Comparison of ENCODE assay signal across 20 mouse cellular contexts in genomic region chr9:79616040-79616439, GRCm38 (mm10).
DNase-seq lines count a peak whose midpoint lies in the region; ATAC-seq and TF ChIP-seq lines count a peak whose summit lies in the region.
"Had no signal": no experiment of that assay in that cellular context is flagged by ENCODE, and none has a peak within 500 bp of the region (broad histone marks: within the 10 kb centered on the region; RNA-seq: fewer than 3 reads in every experiment).

No protein-coding gene starts in this region.

- no peaks in the 10 kb centered on the region for H3K79me2 ChIP-seq in heart, adult 2 months (replicated peaks; ENCODE audit: control insufficient read depth, insufficient read depth, low read length)

- peak overlapping the region; percentile 79 for H3K27ac ChIP-seq in heart, embryonic 13.5 days (replicated peaks)
- no peak overlapping the region for H3K27ac ChIP-seq in heart, adult 2 months
- 0 out of 2 replicates have a peak overlapping the region, but pooled peaks have one; percentile 27 for H3K27ac ChIP-seq in intestine, embryonic 15.5 days
- no peak overlapping the region for H3K27ac ChIP-seq in intestine, embryonic 16.5 days (ENCODE audit: low read length)
- H3K27ac ChIP-seq in midbrain, embryonic 11.5 days (ENCODE audit: low read depth, low read length) = no peak overlapping the region
- H3K27ac ChIP-seq in midbrain, embryonic 14.5 days (replicated peaks; ENCODE audit: low read depth, low read length) = no peak overlapping the region
- H3K27ac ChIP-seq: embryonic facial prominence, embryonic 13.5 days; forebrain, embryonic 12.5 days; hindbrain, embryonic 15.5 days had no signal

- no peak for TF ChIP-seq POLR2A in heart, adult 2 months (IDR thresholded peaks at IDR 0.05; ENCODE audit: insufficient read depth, low read depth, low read length)

- WGBS in heart, embryonic 13.5 days = 82% methylated on average over 5 of the region's 5 CpGs
- 93% methylated on average over 5 of the region's 5 CpGs for WGBS in heart, adult 2 months
- 86% methylated on average over 5 of the region's 5 CpGs for WGBS in intestine, embryonic 15.5 days
- 89% methylated on average over 5 of the region's 5 CpGs for WGBS in intestine, embryonic 16.5 days
- WGBS in midbrain, embryonic 11.5 days = 71% methylated on average over 5 of the region's 5 CpGs
- WGBS in midbrain, embryonic 14.5 days = 71% methylated on average over 5 of the region's 5 CpGs

- no peak for TF ChIP-seq CTCF in heart, adult 2 months (IDR thresholded peaks at IDR 0.05)

- no peak for TF ChIP-seq EP300 in heart, adult 2 months (IDR thresholded peaks at IDR 0.05; ENCODE audit: insufficient read depth, low read depth, low read length)

- H3K9ac ChIP-seq in heart, embryonic 13.5 days = no peak overlapping the region
- H3K9ac ChIP-seq in heart, adult 2 months (ENCODE audit: low read depth, low read length) = no peak overlapping the region
- H3K9ac ChIP-seq in intestine, embryonic 15.5 days = no peak overlapping the region
- no peak overlapping the region for H3K9ac ChIP-seq in intestine, embryonic 16.5 days (ENCODE audit: low read depth, low read length)
- H3K9ac ChIP-seq in midbrain, embryonic 11.5 days (ENCODE audit: low read length) = no peak overlapping the region
- H3K9ac ChIP-seq in midbrain, embryonic 14.5 days (replicated peaks; ENCODE audit: low read length) = no peak overlapping the region
- H3K9ac ChIP-seq: embryonic facial prominence, embryonic 13.5 days; forebrain, embryonic 12.5 days; hindbrain, embryonic 15.5 days had no signal

- H3K9me3 ChIP-seq in heart, embryonic 13.5 days = no peaks in the 10 kb centered on the region
- H3K9me3 ChIP-seq in intestine, embryonic 15.5 days = no peaks in the 10 kb centered on the region
- no peaks in the 10 kb centered on the region for H3K9me3 ChIP-seq in intestine, embryonic 16.5 days (ENCODE audit: control insufficient read depth, low read length)
- no peaks in the 10 kb centered on the region for H3K9me3 ChIP-seq in midbrain, embryonic 11.5 days (ENCODE audit: control insufficient read depth, low read length)
- no peaks in the 10 kb centered on the region for H3K9me3 ChIP-seq in midbrain, embryonic 14.5 days (ENCODE audit: control insufficient read depth, low read length)
- H3K9me3 ChIP-seq: embryonic facial prominence, embryonic 13.5 days; forebrain, embryonic 12.5 days; hindbrain, embryonic 15.5 days had no signal

- intact Hi-C loops in heart, adult 2 months (cut with DNase I) = no loop called here

- peaks cover 25% of the 10 kb centered on the region for H3K4me1 ChIP-seq in heart, embryonic 13.5 days
- no peaks in the 10 kb centered on the region; the same call in 1 of the 2 replicates for H3K4me1 ChIP-seq in heart, adult 2 months (ENCODE audit: control insufficient read depth, insufficient read depth, low read length)
- 0 out of 2 replicates have a peak, but pooled peaks cover 3% of the 10 kb centered on the region for H3K4me1 ChIP-seq in intestine, embryonic 15.5 days (replicated peaks)
- H3K4me1 ChIP-seq in intestine, embryonic 16.5 days (ENCODE audit: control insufficient read depth, insufficient read depth, low read length) = peaks cover 3% of the 10 kb centered on the region; the same call in 1 of the 2 replicates
- no peaks in the 10 kb centered on the region for H3K4me1 ChIP-seq in midbrain, embryonic 11.5 days (ENCODE audit: control insufficient read depth, insufficient read depth, low read length)
- no peaks in the 10 kb centered on the region for H3K4me1 ChIP-seq in midbrain, embryonic 14.5 days (ENCODE audit: control insufficient read depth, insufficient read depth, low read length)
- H3K4me1 ChIP-seq: embryonic facial prominence, embryonic 13.5 days; hindbrain, embryonic 15.5 days had no signal

- ATAC-seq in heart, embryonic 13.5 days (ENCODE audit: extremely low read depth, insufficient number of reproducible peaks, low FRiP score, low TSS enrichment) = no peak
- no peak for ATAC-seq in intestine, embryonic 15.5 days
- ATAC-seq in intestine, embryonic 16.5 days = no peak
- ATAC-seq in midbrain, embryonic 11.5 days (ENCODE audit: low FRiP score) = no peak
- ATAC-seq in midbrain, embryonic 14.5 days (ENCODE audit: low FRiP score, low TSS enrichment) = no peak
- ATAC-seq: forebrain, embryonic 16.5 days had no signal

- peak; percentile 11 to 22 for DNase-seq in frontal cortex, adult 2 months (ENCODE audit: extremely low spot score in 1 of 2, low spot score in 1 of 2)
- DNase-seq in frontal cortex, postnatal 10 days (ENCODE audit: low spot score in 2 of 2) = no peak
- DNase-seq in heart, adult 2 months = no peak
- peak; percentile 59 for DNase-seq in midbrain, embryonic 11.5 days (ENCODE audit: low spot score, missing footprints)
- no peak for DNase-seq in midbrain, embryonic 14.5 days
- DNase-seq: adrenal gland, postnatal 10 days; cerebellum, adult 11-12 months; cerebellum, adult 9-10 months; cerebellum, postnatal 36 days; gastrocnemius, postnatal 14 days; heart, postnatal 14 days; kidney, adult 11 months; kidney, adult 9 months had no signal

- H3K4me2 ChIP-seq in heart, embryonic 13.5 days = no peak overlapping the region
- H3K4me2 ChIP-seq in intestine, embryonic 15.5 days (replicated peaks) = no peak overlapping the region
- H3K4me2 ChIP-seq in intestine, embryonic 16.5 days (ENCODE audit: low read depth, low read length) = no peak overlapping the region
- H3K4me2 ChIP-seq in midbrain, embryonic 11.5 days = no peak overlapping the region
- no peak overlapping the region for H3K4me2 ChIP-seq in midbrain, embryonic 14.5 days (ENCODE audit: low read length)
- H3K4me2 ChIP-seq: embryonic facial prominence, embryonic 13.5 days; forebrain, embryonic 12.5 days; hindbrain, embryonic 15.5 days had no signal

- no peak overlapping the region for H3K4me3 ChIP-seq in heart, embryonic 13.5 days
- H3K4me3 ChIP-seq in heart, adult 2 months = no peak overlapping the region
- no peak overlapping the region for H3K4me3 ChIP-seq in intestine, embryonic 15.5 days (replicated peaks)
- H3K4me3 ChIP-seq in intestine, embryonic 16.5 days (ENCODE audit: low read length) = no peak overlapping the region
- no peak overlapping the region for H3K4me3 ChIP-seq in midbrain, embryonic 11.5 days (ENCODE audit: low read depth, low read length)
- H3K4me3 ChIP-seq in midbrain, embryonic 14.5 days (replicated peaks; ENCODE audit: low read depth, low read length) = no peak overlapping the region
- H3K4me3 ChIP-seq: embryonic facial prominence, embryonic 13.5 days; forebrain, embryonic 12.5 days; hindbrain, embryonic 15.5 days had no signal

- peaks cover 19% of the 10 kb centered on the region for H3K36me3 ChIP-seq in heart, embryonic 13.5 days
- no peaks in the 10 kb centered on the region for H3K36me3 ChIP-seq in heart, adult 2 months (ENCODE audit: control insufficient read depth, insufficient read depth, low read length)
- H3K36me3 ChIP-seq in intestine, embryonic 15.5 days = no peaks in the 10 kb centered on the region
- no peaks in the 10 kb centered on the region for H3K36me3 ChIP-seq in intestine, embryonic 16.5 days (ENCODE audit: control insufficient read depth, insufficient read depth, low read length)
- no peaks in the 10 kb centered on the region for H3K36me3 ChIP-seq in midbrain, embryonic 11.5 days (ENCODE audit: control insufficient read depth, insufficient read depth, low read length)
- H3K36me3 ChIP-seq in midbrain, embryonic 14.5 days (ENCODE audit: control insufficient read depth, insufficient read depth, low read length) = no peaks in the 10 kb centered on the region
- H3K36me3 ChIP-seq: forebrain, embryonic 12.5 days; hindbrain, embryonic 15.5 days had no signal

- no peaks in the 10 kb centered on the region for H3K27me3 ChIP-seq in heart, embryonic 13.5 days (replicated peaks)
- H3K27me3 ChIP-seq in heart, adult 2 months (ENCODE audit: control insufficient read depth, insufficient read depth, low read length) = no peaks in the 10 kb centered on the region
- H3K27me3 ChIP-seq in intestine, embryonic 15.5 days (replicated peaks) = no peaks in the 10 kb centered on the region
- no peaks in the 10 kb centered on the region for H3K27me3 ChIP-seq in intestine, embryonic 16.5 days (replicated peaks; ENCODE audit: control insufficient read depth, insufficient read depth, low read length)
- H3K27me3 ChIP-seq in midbrain, embryonic 11.5 days (ENCODE audit: control insufficient read depth, insufficient read depth, low read length) = no peaks in the 10 kb centered on the region
- no peaks in the 10 kb centered on the region for H3K27me3 ChIP-seq in midbrain, embryonic 14.5 days (ENCODE audit: control insufficient read depth, insufficient read depth, low read length)
- H3K27me3 ChIP-seq: embryonic facial prominence, embryonic 13.5 days; hindbrain, embryonic 15.5 days had no signal

Comparison
In these comparisons a context has a peak if more than half of its experiments do, and no peak if none do; other contexts are left out.
1. DNase-seq: peak in frontal cortex, adult 2 months (2 of 2) and midbrain, embryonic 11.5 days (single experiment); none in frontal cortex, postnatal 10 days (0 of 2), heart, adult 2 months (0 of 2) and midbrain, embryonic 14.5 days (single experiment).
2. H3K27ac ChIP-seq: peak in heart, embryonic 13.5 days (single experiment) and intestine, embryonic 15.5 days (single experiment); none in heart, adult 2 months (single experiment), intestine, embryonic 16.5 days (single experiment), midbrain, embryonic 11.5 days (single experiment) and midbrain, embryonic 14.5 days (single experiment).